Mouse (Mus musculus): ENCODE data around the gene Xrcc2. TPM values are rescaled to one million over a fixed set of nuclear protein-coding genes. Genes with fewer than 3 reads are reported as not detected.

Xrcc2 gene
- polyA plus RNA-seq, 1 experiment from 2014 or later: 6.7 TPM

GRCm38 (mm10) chr5:25663165-25663564 is 42.5 kb downstream of the Xrcc2 start:
- WGBS: 80% methylated on average over 2 of the region's 2 CpGs
- no peak for DNase-seq (ENCODE audit: low spot score)
- H3K27me3 ChIP-seq (replicated peaks; ENCODE audit: control insufficient read depth, insufficient read depth, low read length): no peaks in the 10 kb centered on the region
- H3K27ac ChIP-seq (ENCODE audit: low read depth): no peak overlapping the region
- ATAC-seq (replicated peaks; ENCODE audit: low FRiP score, low TSS enrichment, low read depth): no peak
- no peaks in the 10 kb centered on the region for H3K4me1 ChIP-seq (replicated peaks; ENCODE audit: control insufficient read depth, insufficient read depth, low read length)
- H3K9ac ChIP-seq (ENCODE audit: low read length): no peak overlapping the region
- no peaks in the 10 kb centered on the region for H3K36me3 ChIP-seq (ENCODE audit: control insufficient read depth, insufficient read depth, low read length)
- no peak overlapping the region for H3K4me3 ChIP-seq (ENCODE audit: low read depth, low read length)
- no peaks in the 10 kb centered on the region for H3K9me3 ChIP-seq (ENCODE audit: control insufficient read depth, low read length)
- H3K4me2 ChIP-seq (ENCODE audit: low read length): no peak overlapping the region

- Histone ChIP-seq H3K27ac (ENCODE audit: low read depth) (no peak overlapping the region), H3K4me1 (replicated peaks; ENCODE audit: control insufficient read depth, insufficient read depth, low read length) (no peaks in the 10 kb centered on the region; the same call in 1 of the 2 replicates), H3K27me3 (replicated peaks; ENCODE audit: control insufficient read depth, insufficient read depth, low read length) (no peaks in the 10 kb centered on the region), H3K4me3 (ENCODE audit: low read depth, low read length) (no peak overlapping the region), H3K9ac (ENCODE audit: low read length) (0 out of 2 replicates have a peak overlapping the region, but pooled peaks have one; percentile 17), H3K4me2 (ENCODE audit: low read length) (peak overlapping the region; percentile 8), H3K9me3 (ENCODE audit: control insufficient read depth, low read length) (no peaks in the 10 kb centered on the region), H3K36me3 (ENCODE audit: control insufficient read depth, insufficient read depth, low read length) (no peaks in the 10 kb centered on the region)
- peak; percentile 68 for DNase-seq (ENCODE audit: low spot score)
- ATAC-seq (replicated peaks; ENCODE audit: low FRiP score, low TSS enrichment, low read depth): 0 out of 2 replicates have a peak, but pooled peaks have one; percentile 43
- 8% methylated on average over 14 of the region's 14 CpGs for WGBS
Measured at GRCm38 (mm10) chr5:25654578-25654987, 51.0 kb downstream of the Xrcc2 start.

GRCm38 (mm10) chr5:25653377-25653776 is 52.2 kb downstream of the Xrcc2 start:
- no peak overlapping the region for H3K4me2 ChIP-seq (ENCODE audit: low read length)
- no peak for DNase-seq (ENCODE audit: low spot score)
- no peak for ATAC-seq (replicated peaks; ENCODE audit: low FRiP score, low TSS enrichment, low read depth)
- H3K9ac ChIP-seq (ENCODE audit: low read length): no peak overlapping the region
- no peaks in the 10 kb centered on the region; the same call in 1 of the 2 replicates for H3K4me1 ChIP-seq (replicated peaks; ENCODE audit: control insufficient read depth, insufficient read depth, low read length)
- H3K9me3 ChIP-seq (ENCODE audit: control insufficient read depth, low read length): no peaks in the 10 kb centered on the region
- H3K36me3 ChIP-seq (ENCODE audit: control insufficient read depth, insufficient read depth, low read length): no peaks in the 10 kb centered on the region
- WGBS: 60% methylated on average over 3 of the region's 3 CpGs
- no peak overlapping the region for H3K27ac ChIP-seq (ENCODE audit: low read depth)
- H3K4me3 ChIP-seq (ENCODE audit: low read depth, low read length): no peak overlapping the region
- no peaks in the 10 kb centered on the region for H3K27me3 ChIP-seq (replicated peaks; ENCODE audit: control insufficient read depth, insufficient read depth, low read length)

GRCm38 (mm10) chr5:25652435-25652834 is 53.2 kb downstream of the Xrcc2 start:
- H3K4me2 ChIP-seq (ENCODE audit: low read length): no peak overlapping the region
- no peaks in the 10 kb centered on the region; the same call in 1 of the 2 replicates for H3K4me1 ChIP-seq (replicated peaks; ENCODE audit: control insufficient read depth, insufficient read depth, low read length)
- H3K27me3 ChIP-seq (replicated peaks; ENCODE audit: control insufficient read depth, insufficient read depth, low read length): no peaks in the 10 kb centered on the region
- DNase-seq (ENCODE audit: low spot score) (no peak), ATAC-seq (replicated peaks; ENCODE audit: low FRiP score, low TSS enrichment, low read depth) (no peak)
- no peak overlapping the region for H3K27ac ChIP-seq (ENCODE audit: low read depth)
- no peaks in the 10 kb centered on the region for H3K9me3 ChIP-seq (ENCODE audit: control insufficient read depth, low read length)
- H3K4me3 ChIP-seq (ENCODE audit: low read depth, low read length): no peak overlapping the region
- no peaks in the 10 kb centered on the region for H3K36me3 ChIP-seq (ENCODE audit: control insufficient read depth, insufficient read depth, low read length)
- 94% methylated on average over 7 of the region's 7 CpGs for WGBS
- no peak overlapping the region for H3K9ac ChIP-seq (ENCODE audit: low read length)

- ATAC-seq (replicated peaks; ENCODE audit: low FRiP score, low TSS enrichment, low read depth): no peak
- Histone ChIP-seq H3K4me2 (ENCODE audit: low read length) (no peak overlapping the region), H3K36me3 (ENCODE audit: control insufficient read depth, insufficient read depth, low read length) (no peaks in the 10 kb centered on the region), H3K4me1 (replicated peaks; ENCODE audit: control insufficient read depth, insufficient read depth, low read length) (no peaks in the 10 kb centered on the region), H3K27me3 (replicated peaks; ENCODE audit: control insufficient read depth, insufficient read depth, low read length) (no peaks in the 10 kb centered on the region), H3K9ac (ENCODE audit: low read length) (no peak overlapping the region), H3K9me3 (ENCODE audit: control insufficient read depth, low read length) (no peaks in the 10 kb centered on the region), H3K4me3 (ENCODE audit: low read depth, low read length) (no peak overlapping the region), H3K27ac (ENCODE audit: low read depth) (no peak overlapping the region)
- no peak for DNase-seq (ENCODE audit: low spot score)
- 83% methylated on average over 8 of the region's 8 CpGs for WGBS
Measured at GRCm38 (mm10) chr5:25645661-25646364, 59.8 kb downstream of the Xrcc2 start.

GRCm38 (mm10) chr5:25644509-25644908 is 61.1 kb downstream of the Xrcc2 start:
- no peaks in the 10 kb centered on the region for H3K27me3 ChIP-seq (replicated peaks; ENCODE audit: control insufficient read depth, insufficient read depth, low read length)
- no peaks in the 10 kb centered on the region for H3K4me1 ChIP-seq (replicated peaks; ENCODE audit: control insufficient read depth, insufficient read depth, low read length)
- no peak for DNase-seq (ENCODE audit: low spot score)
- no peaks in the 10 kb centered on the region for H3K9me3 ChIP-seq (ENCODE audit: control insufficient read depth, low read length)
- no peak for ATAC-seq (replicated peaks; ENCODE audit: low FRiP score, low TSS enrichment, low read depth)
- H3K36me3 ChIP-seq (ENCODE audit: control insufficient read depth, insufficient read depth, low read length): no peaks in the 10 kb centered on the region
- 90% methylated on average over 2 of the region's 2 CpGs for WGBS
- no peak overlapping the region for H3K9ac ChIP-seq (ENCODE audit: low read length)
- no peak overlapping the region for H3K4me3 ChIP-seq (ENCODE audit: low read depth, low read length)
- H3K4me2 ChIP-seq (ENCODE audit: low read length): no peak overlapping the region
- H3K27ac ChIP-seq (ENCODE audit: low read depth): no peak overlapping the region

GRCm38 (mm10) chr5:25642741-25643140 is 62.9 kb downstream of the Xrcc2 start:
- 84% methylated on average over 1 of the region's 1 CpGs for WGBS
- Histone ChIP-seq H3K27me3 (replicated peaks; ENCODE audit: control insufficient read depth, insufficient read depth, low read length) (no peaks in the 10 kb centered on the region), H3K27ac (ENCODE audit: low read depth) (no peak overlapping the region), H3K36me3 (ENCODE audit: control insufficient read depth, insufficient read depth, low read length) (no peaks in the 10 kb centered on the region), H3K9me3 (ENCODE audit: control insufficient read depth, low read length) (no peaks in the 10 kb centered on the region), H3K4me2 (ENCODE audit: low read length) (no peak overlapping the region), H3K9ac (ENCODE audit: low read length) (no peak overlapping the region), H3K4me1 (replicated peaks; ENCODE audit: control insufficient read depth, insufficient read depth, low read length) (no peaks in the 10 kb centered on the region), H3K4me3 (ENCODE audit: low read depth, low read length) (no peak overlapping the region)
- ATAC-seq (replicated peaks; ENCODE audit: low FRiP score, low TSS enrichment, low read depth) (no peak), DNase-seq (ENCODE audit: low spot score) (no peak)

Measured in intestine, embryonic 14.5 days (tissue).